ENCODE assay signal across 7 mouse cellular contexts in genomic region chr10:78184531-78185380, GRCm38 (mm10). TPM values are rescaled to one million over a fixed set of nuclear protein-coding genes. Genes with fewer than 3 reads are reported as not detected.
DNase-seq lines count a peak whose midpoint lies in the region; ATAC-seq lines count a peak whose summit lies in the region.

TSS of gene Pwp2 (minus strand) at chr10:78185149.

- intact Hi-C loops in gastrocnemius, postnatal 36 days (cut with DNase I) = loop anchor here (5.0 kb wide), 1 partner anchor 228 kb away; the partner anchor contains the start of gene Rrp1
- intact Hi-C loops in left cerebral cortex, postnatal 36 days (cut with DNase I) = loop anchor here (10.0 kb wide), 1 partner anchor 220 kb away; no protein-coding TSS in a partner anchor

- H3K9ac ChIP-seq in intestine, embryonic 16.5 days (ENCODE audit: low read depth, low read length) = peak within 1 kb of the TSS; percentile 66
- peak within 1 kb of the TSS; percentile 59 for H3K9ac ChIP-seq in midbrain, embryonic 11.5 days (ENCODE audit: low read length)

- H3K9me3 ChIP-seq in intestine, embryonic 16.5 days (ENCODE audit: control insufficient read depth, low read length) = no peaks in the 10 kb centered on the region
- no peaks in the 10 kb centered on the region for H3K9me3 ChIP-seq in midbrain, embryonic 11.5 days (ENCODE audit: control insufficient read depth, low read length)

- H3K4me3 ChIP-seq in intestine, embryonic 16.5 days (ENCODE audit: low read length) = peak within 1 kb of the TSS; percentile 67
- H3K4me3 ChIP-seq in midbrain, embryonic 11.5 days (ENCODE audit: low read depth, low read length) = peak within 1 kb of the TSS; percentile 45

- peaks cover 9% of the 10 kb centered on the region for H3K4me1 ChIP-seq in intestine, embryonic 16.5 days (ENCODE audit: control insufficient read depth, insufficient read depth, low read length)
- peaks cover 6% of the 10 kb centered on the region for H3K4me1 ChIP-seq in midbrain, embryonic 11.5 days (ENCODE audit: control insufficient read depth, insufficient read depth, low read length)

- H3K27me3 ChIP-seq in intestine, embryonic 16.5 days (replicated peaks; ENCODE audit: control insufficient read depth, insufficient read depth, low read length) = no peaks in the 10 kb centered on the region
- H3K27me3 ChIP-seq in midbrain, embryonic 11.5 days (ENCODE audit: control insufficient read depth, insufficient read depth, low read length) = no peaks in the 10 kb centered on the region

- peak within 1 kb of the TSS; percentile 90 for H3K4me2 ChIP-seq in intestine, embryonic 16.5 days (ENCODE audit: low read depth, low read length)
- H3K4me2 ChIP-seq in midbrain, embryonic 11.5 days = peak within 1 kb of the TSS; percentile 85

- WGBS in intestine, embryonic 16.5 days = 2% methylated on average over 47 of the region's 47 CpGs
- WGBS in midbrain, embryonic 11.5 days = 2% methylated on average over 47 of the region's 47 CpGs

- peak; percentile 97 for ATAC-seq in intestine, embryonic 16.5 days
- ATAC-seq in midbrain, embryonic 11.5 days (ENCODE audit: low FRiP score) = peak; percentile 97

- H3K27ac ChIP-seq in intestine, embryonic 16.5 days (ENCODE audit: low read length) = peak within 1 kb of the TSS; percentile 34
- peak within 1 kb of the TSS; percentile 48; the same call in 1 of the 2 replicates for H3K27ac ChIP-seq in midbrain, embryonic 11.5 days (ENCODE audit: low read depth, low read length)

- H3K36me3 ChIP-seq in intestine, embryonic 16.5 days (ENCODE audit: control insufficient read depth, insufficient read depth, low read length) = peaks cover 18% of the 10 kb centered on the region
- H3K36me3 ChIP-seq in midbrain, embryonic 11.5 days (ENCODE audit: control insufficient read depth, insufficient read depth, low read length) = peaks cover 19% of the 10 kb centered on the region

- peak; percentile 94 for DNase-seq in adrenal gland, adult 2 months
- peak; percentile 90 for DNase-seq in embryo, embryonic 11.5 days (ENCODE audit: low read depth, low spot score)
- DNase-seq in gastrocnemius, postnatal 36 days = peak; percentile 83
- peak; percentile 89 to 90 for DNase-seq in left cerebral cortex, postnatal 36 days (ENCODE audit: low spot score in 2 of 2)
- peak; percentile 99 for DNase-seq in midbrain, embryonic 11.5 days (ENCODE audit: low spot score, missing footprints)
- DNase-seq in skeletal muscle tissue, adult 2 months (ENCODE audit: low read depth, low spot score) = peak; percentile 91

RNA-seq across cellular contexts. Expression of gene Pwp2, which starts in this region (rescaled TPM):
- 10 to 100 TPM; 14.0 to 17.4 TPM for total RNA-seq in adrenal gland, adult 2 months (2021)
- 7.6 and 10.7 TPM in 2 replicates for polyA plus RNA-seq in adrenal gland, adult 2 months (2012; rRNA removed)
- total RNA-seq in gastrocnemius, postnatal 36 days (2021) = 1 to 10 TPM; 7.6 to 9.9 TPM
- 15.5 TPM in 2 replicates for polyA plus RNA-seq in intestine, embryonic 16.5 days (2015; fragmentation: Nextera tagmentation; extraction: Ambion mirVana)
- 10 to 100 TPM; 18.9 TPM for total RNA-seq in left cerebral cortex, postnatal 36 days (2021)
- 17.2 and 19.0 TPM in 2 replicates for polyA plus RNA-seq in midbrain, embryonic 11.5 days (2014; fragmentation: Nextera tagmentation; extraction: Ambion mirVana)

Comparison
In these comparisons a context has a peak if more than half of its experiments do, and no peak if none do; other contexts are left out.
1. Peak in every context shown above with its lines: DNase-seq, ATAC-seq, H3K4me3 ChIP-seq and H3K27ac ChIP-seq.